Mouse (Mus musculus) myocyte (in vitro differentiated cells): ENCODE measurements at regions not wholly inside any gene's neighbourhood (a gene's known extent, or its start where the extent isn't known, plus 50 kb on each side); places are given as distances from the start of the nearest gene placed in this dataset.

Experiments used
- H3K27me3 ChIP-seq: one replicate; pipeline ENCODE4 v1.6.1; 2011; ENCODE audit not compliant: control insufficient read depth, insufficient read depth, insufficient read length
- H3K36me3 ChIP-seq: one replicate; pipeline ENCODE4 v1.6.1; 2011; ENCODE audit not compliant: control insufficient read depth, insufficient read depth
- H3K4me2 ChIP-seq: one replicate; pipeline ENCODE4 v1.6.1; 2011; ENCODE audit warnings: low read depth, control low read depth
- H3K4me3 ChIP-seq: one replicate; pipeline ENCODE4 v1.5.1; 2011; ENCODE audit warnings: mild to moderate bottlenecking, control low read depth, moderate library complexity
- H3K79me2 ChIP-seq: one replicate; pipeline ENCODE4 v1.6.1; 2011; ENCODE audit not compliant: control insufficient read depth, insufficient read depth
- H3ac ChIP-seq: one replicate; pipeline ENCODE4 v1.6.1; 2011; ENCODE audit not compliant: control insufficient read depth, insufficient read length
- CEBPB ChIP-seq: IDR thresholded peaks from 2 replicates; pipeline ENCODE4 v1.6.1; 2011; ENCODE audit warnings: mild to moderate bottlenecking, moderate library complexity; ENCODE audit not compliant: poor library complexity, insufficient read depth, severe bottlenecking
- E2F4 ChIP-seq: IDR thresholded peaks from one replicate; pipeline ENCODE4 v1.6.1; 2011; ENCODE audit warnings: mild to moderate bottlenecking, control low read depth, moderate library complexity; ENCODE audit not compliant: insufficient read depth
- MAX ChIP-seq: IDR thresholded peaks from one replicate; pipeline ENCODE4 v1.6.1; 2011; ENCODE audit warnings: low read depth, mild to moderate bottlenecking, control low read depth
- MYOD1 ChIP-seq, 3 experiments: IDR thresholded peaks; one replicate each; pipeline ENCODE4 v1.6.1; 2011; ENCODE audit warnings: control low read depth in 2 of 3, low read depth in 2 of 3, mild to moderate bottlenecking in 2 of 3, moderate library complexity in 1 of 3; ENCODE audit not compliant: insufficient read length in 2 of 3, control insufficient read depth in 1 of 3
- MYOG ChIP-seq, 3 experiments: IDR thresholded peaks; one replicate each; pipeline ENCODE4 v1.6.1; 2011; ENCODE audit warnings: control low read depth in 2 of 3, low read depth in 2 of 3, mild to moderate bottlenecking in 2 of 3; ENCODE audit not compliant: insufficient read length in 2 of 3, control insufficient read depth in 1 of 3, insufficient read depth in 1 of 3
- POLR2A ChIP-seq: IDR thresholded peaks from one replicate; pipeline ENCODE4 v1.6.1; 2011; ENCODE audit warnings: low read depth, mild to moderate bottlenecking, control low read depth, moderate library complexity; ENCODE audit not compliant: insufficient read length
- POLR2AphosphoS2 ChIP-seq: IDR thresholded peaks from one replicate; pipeline ENCODE4 v1.6.1; 2011; ENCODE audit warnings: low read depth, control low read depth; ENCODE audit not compliant: insufficient read length
- REST ChIP-seq: IDR thresholded peaks from one replicate; pipeline ENCODE4 v1.6.1; 2011; ENCODE audit warnings: mild to moderate bottlenecking, control low read depth, moderate library complexity; ENCODE audit not compliant: insufficient read depth, insufficient read length
- SRF ChIP-seq: IDR thresholded peaks from one replicate; pipeline ENCODE4 v1.6.1; 2011; ENCODE audit warnings: low read depth; ENCODE audit not compliant: control insufficient read depth, insufficient read length
- TCF12 ChIP-seq: IDR thresholded peaks from one replicate; pipeline ENCODE4 v1.6.1; 2011; ENCODE audit warnings: mild to moderate bottlenecking, control low read depth; ENCODE audit not compliant: poor library complexity, insufficient read depth, severe bottlenecking
- TCF3 ChIP-seq: IDR thresholded peaks from one replicate; pipeline ENCODE4 v1.6.1; 2011; ENCODE audit warnings: low read depth, control low read depth; ENCODE audit not compliant: insufficient read length
- USF1 ChIP-seq: IDR thresholded peaks from one replicate; pipeline ENCODE4 v1.6.1; 2011; ENCODE audit warnings: low read depth, mild to moderate bottlenecking, control low read depth, moderate library complexity

GRCm38 (mm10) chr15:51591406-51592068, 2293.2 kb upstream of the Gm7489 start:
- Histone ChIP-seq H3K36me3 (no peaks in the 10 kb centered on the region), H3K4me3 (peak overlapping the region; percentile 10), H3ac (no peak overlapping the region), H3K4me2 (peak overlapping the region; percentile 94), H3K27me3 (no peaks in the 10 kb centered on the region), H3K79me2 (no peaks in the 10 kb centered on the region)
- TF ChIP-seq TCF3 (peak; percentile 60), TCF12 (peak; percentile 45), CEBPB (no peak), E2F4 (no peak), MYOG (IDR thresholded peaks at IDR 0.05; ENCODE audit: control insufficient read depth in 1 of 3, insufficient read depth in 1 of 3, insufficient read length in 2 of 3, low read depth in 2 of 3) (peak; percentile 36 to 97 (median 96)), MYOD1 (IDR thresholded peaks at IDR 0.05; ENCODE audit: control insufficient read depth in 1 of 3, insufficient read length in 2 of 3, low read depth in 2 of 3) (peak in 2 of 3 experiments; percentile 89), SRF (no peak)

GRCm38 (mm10) chr15:51592069-51592435, 2292.7 kb upstream of the Gm7489 start:
- H3K27me3 ChIP-seq: no peaks in the 10 kb centered on the region
- H3K36me3 ChIP-seq: no peaks in the 10 kb centered on the region
- H3K4me2 ChIP-seq: peak overlapping the region; percentile 94
- peak overlapping the region; percentile 10 for H3K4me3 ChIP-seq
- TF ChIP-seq POLR2AphosphoS2 (peak; percentile 62), MYOD1 (IDR thresholded peaks at IDR 0.05; ENCODE audit: control insufficient read depth in 1 of 3, insufficient read length in 2 of 3, low read depth in 2 of 3) (no peak)
- no peak overlapping the region for H3ac ChIP-seq
- H3K79me2 ChIP-seq: no peaks in the 10 kb centered on the region

DNA sequence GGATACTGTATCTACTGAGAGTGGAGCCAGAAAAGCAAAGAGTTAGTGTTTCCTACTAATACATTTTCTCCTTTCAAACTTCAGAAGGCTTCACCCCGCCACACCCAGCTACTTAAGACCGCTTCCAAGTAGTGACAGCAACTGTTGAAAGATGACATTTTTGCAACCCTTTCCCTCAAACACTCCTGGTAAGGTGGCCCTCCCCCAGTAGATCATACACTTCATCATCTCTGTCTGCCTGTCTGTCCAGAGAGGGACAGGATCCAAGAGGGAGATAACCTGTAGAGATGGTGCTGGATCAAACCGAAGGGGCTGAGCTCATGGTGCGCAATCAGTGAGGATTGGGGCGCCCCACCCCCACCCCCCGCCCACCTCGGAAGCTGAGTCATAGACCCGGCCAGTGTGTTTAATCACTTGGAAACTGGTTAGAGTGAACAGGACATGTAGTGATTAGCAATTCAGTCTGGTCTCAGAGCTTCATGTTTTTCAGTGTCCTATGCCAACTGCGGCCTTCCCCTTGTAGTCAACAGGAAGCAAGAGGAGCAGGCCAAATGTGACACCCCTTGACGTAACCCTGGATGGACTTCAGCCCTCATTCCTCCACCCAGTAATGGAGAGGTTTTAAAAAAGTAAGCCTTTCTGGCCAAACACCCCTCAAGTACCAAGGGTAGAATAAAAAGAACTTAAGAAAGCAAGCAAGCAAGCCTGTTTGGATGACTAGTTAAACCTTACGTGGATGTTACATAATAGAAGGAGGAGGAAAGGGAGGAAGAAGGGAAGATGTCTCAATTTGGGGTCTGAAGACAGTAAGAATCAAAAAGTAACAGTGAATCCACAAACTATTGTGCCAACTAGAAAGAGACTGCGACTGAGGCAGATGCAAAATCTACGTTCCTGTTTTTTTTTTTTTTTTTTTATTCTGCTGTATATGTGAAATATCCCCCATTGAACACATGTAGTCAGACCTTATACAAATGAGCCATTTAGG, 2291.9 kb upstream of the Gm7489 start:
- H3K4me2 ChIP-seq: peak overlapping the region; percentile 94

GRCm38 (mm10) chr15:51594060-51594459, 2290.6 kb upstream of the Gm7489 start:
- Histone ChIP-seq H3K4me3 (no peak overlapping the region), H3K79me2 (no peaks in the 10 kb centered on the region), H3K4me2 (no peak overlapping the region), H3K27me3 (no peaks in the 10 kb centered on the region), H3ac (no peak overlapping the region), H3K36me3 (no peaks in the 10 kb centered on the region)
- TF ChIP-seq POLR2AphosphoS2: no peak
- TF ChIP-seq SRF: no peak
- no peak for TF ChIP-seq MYOG (IDR thresholded peaks at IDR 0.05; ENCODE audit: control insufficient read depth in 1 of 3, insufficient read depth in 1 of 3, insufficient read length in 2 of 3, low read depth in 2 of 3)
- TF ChIP-seq MAX: no peak
- no peak for TF ChIP-seq TCF12
- TF ChIP-seq REST: no peak
- TF ChIP-seq MYOD1 (IDR thresholded peaks at IDR 0.05; ENCODE audit: control insufficient read depth in 1 of 3, insufficient read length in 2 of 3, low read depth in 2 of 3): no peak
- TF ChIP-seq USF1: no peak
- TF ChIP-seq POLR2A: no peak
- no peak for TF ChIP-seq E2F4
- TF ChIP-seq CEBPB: no peak
- TF ChIP-seq TCF3: no peak

More for the DNA sequence above, 2291.9 kb upstream of the Gm7489 start:
- H3K4me3 ChIP-seq: peak overlapping the region; percentile 10
- H3K27me3 ChIP-seq: no peaks in the 10 kb centered on the region
- H3K36me3 ChIP-seq: no peaks in the 10 kb centered on the region
- TF ChIP-seq TCF12 (no peak), SRF (no peak), REST (no peak), E2F4 (no peak), MYOG (IDR thresholded peaks at IDR 0.05; ENCODE audit: control insufficient read depth in 1 of 3, insufficient read depth in 1 of 3, insufficient read length in 2 of 3, low read depth in 2 of 3) (no peak), POLR2A (peak; percentile 53), TCF3 (no peak), CEBPB (peak; percentile 55), POLR2AphosphoS2 (peak; percentile 28)
- H3ac ChIP-seq: no peak overlapping the region
- no peaks in the 10 kb centered on the region for H3K79me2 ChIP-seq

DNA sequence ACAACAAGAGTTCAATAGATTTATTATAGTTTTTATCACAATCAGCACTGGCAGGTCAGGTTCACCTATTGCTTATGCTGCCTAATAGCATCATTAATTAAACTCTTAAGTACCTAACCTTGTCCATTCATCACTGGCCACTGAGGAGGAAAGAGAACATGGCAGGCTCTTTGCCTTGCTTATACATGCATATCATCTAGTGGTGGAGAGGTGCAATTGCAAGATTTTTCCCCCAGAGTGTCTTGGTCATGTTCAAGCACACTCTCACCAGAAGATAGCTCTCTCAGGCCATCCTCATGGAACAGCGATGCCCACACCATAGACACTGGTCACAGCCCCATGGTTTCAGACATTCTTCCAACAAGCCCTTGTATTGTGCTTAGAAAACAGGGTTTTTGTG, 2289.1 kb upstream of the Gm7489 start:
- no peak for TF ChIP-seq CEBPB
- no peak for TF ChIP-seq MAX
- TF ChIP-seq TCF3: no peak
- no peak for TF ChIP-seq MYOG (IDR thresholded peaks at IDR 0.05; ENCODE audit: control insufficient read depth in 1 of 3, insufficient read depth in 1 of 3, insufficient read length in 2 of 3, low read depth in 2 of 3)
- TF ChIP-seq SRF: no peak
- TF ChIP-seq USF1: no peak
- no peak for TF ChIP-seq POLR2AphosphoS2
- TF ChIP-seq TCF12: no peak
- no peak for TF ChIP-seq REST
- no peak overlapping the region for H3K4me3 ChIP-seq
- no peaks in the 10 kb centered on the region for H3K27me3 ChIP-seq
- H3K4me2 ChIP-seq: no peak overlapping the region
- no peaks in the 10 kb centered on the region for H3K79me2 ChIP-seq
- H3K36me3 ChIP-seq: no peaks in the 10 kb centered on the region
- H3ac ChIP-seq: no peak overlapping the region
